Mouse (Mus musculus): ENCODE data around the gene Eri3.

DNA sequence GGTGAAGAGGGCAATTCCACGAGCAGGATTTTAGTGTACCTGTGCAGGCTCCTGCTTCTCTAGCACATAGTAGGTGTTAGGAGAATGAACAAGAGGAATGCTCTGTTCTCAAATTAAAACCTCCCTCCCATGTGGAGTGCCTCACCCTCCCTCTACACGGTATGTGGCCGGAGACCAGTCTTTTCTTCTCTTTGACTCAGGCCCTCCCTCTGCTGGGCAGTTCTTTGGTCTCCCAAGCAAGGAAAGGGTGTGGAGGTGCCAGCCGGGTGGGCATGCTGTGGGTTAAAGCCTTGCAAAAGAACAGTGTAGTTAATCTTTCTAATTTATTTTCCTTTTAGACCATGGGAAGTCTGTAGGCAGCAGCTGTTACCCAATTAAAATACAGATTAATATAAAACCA lies 37.3 kb downstream of the Eri3 start:
- TF ChIP-seq CTCF (IDR thresholded peaks at IDR 0.05; ENCODE audit: control insufficient read depth, insufficient read depth, insufficient replicate concordance, low read depth, low read length) (no peak), POLR2A (IDR thresholded peaks at IDR 0.05; ENCODE audit: control insufficient read depth, low read depth, low read length) (no peak)
